Mouse (Mus musculus) cerebellum, postnatal 4 days (tissue): ENCODE results near the gene Slc10a2.
"Not testable (repeated sequence)": the region's sequence is repeated elsewhere in the genome, so short reads cannot be mapped to it uniquely, and the experiment has no call there.

Source experiments
- DNase-seq, 2 experiments: peaks; one replicate each; pipeline ENCODE4 v3.0.0; 2022; ENCODE audit warnings: low spot score in 2 of 2, mixed read lengths in 1 of 2

Slc10a2 gene

GRCm38 (mm10) chr8:5105186-5105585 is at the start of gene Slc10a2:
Gene Slc10a2, minus strand, starts transcription at chr8:5105351.
- no peak for DNase-seq

- DNase-seq = no peak
These were observed 24.2 kb upstream of the Slc10a2 start for GRCm38 (mm10) chr8:5129322-5129829.

- no peak for DNase-seq
These were observed 1.7 kb upstream of the Slc10a2 start for GRCm38 (mm10) chr8:5106855-5107254.

GRCm38 (mm10) chr8:5095392-5095791 is 9.8 kb downstream of the Slc10a2 start:
- DNase-seq = no peak

GRCm38 (mm10) chr8:5093991-5094390 is 11.2 kb downstream of the Slc10a2 start:
- DNase-seq = not testable (repeated sequence)

- DNase-seq = no peak
These were observed 31.4 kb downstream of the Slc10a2 start for GRCm38 (mm10) chr8:5073654-5074293.

GRCm38 (mm10) chr8:5058888-5059287 is 46.3 kb downstream of the Slc10a2 start:
- no peak for DNase-seq

GRCm38 (mm10) chr8:5044361-5044900 is 60.7 kb downstream of the Slc10a2 start:
- DNase-seq = not testable (repeated sequence)

- DNase-seq = no peak
These were observed 66.2 kb downstream of the Slc10a2 start for GRCm38 (mm10) chr8:5038811-5039561.
